Mouse (Mus musculus) limb, embryonic 15.5 days (tissue): ENCODE measurements at regions not wholly inside any gene's neighbourhood (a gene's known extent, or its start where the extent isn't known, plus 50 kb on each side); places are given as distances from the start of the nearest gene placed in this dataset.
A peak's percentile ranks its signal among the peaks of the same experiment; 100 is the strongest.

Experiments
- ATAC-seq: fragments of 200-750 bp; cut with Nextera tagmentation; 2 replicates; pipeline ENCODE4 v1.8.0; 2017; ENCODE audit warnings: low read depth, moderate TSS enrichment; ENCODE audit not compliant: insufficient number of reproducible peaks, low FRiP score, low TSS enrichment
- H3K27ac ChIP-seq: fragments of 300-500 bp; sonication (generic); 2 replicates; pipeline ENCODE4 v1.5.1; 2015; ENCODE audit warnings: moderate library complexity, mild to moderate bottlenecking, inconsistent platforms
- H3K27me3 ChIP-seq: fragments of 300-500 bp; sonication (generic); 2 replicates; pipeline ENCODE4 v1.6.1; 2015; ENCODE audit warnings: inconsistent platforms
- H3K36me3 ChIP-seq: fragments of 300-500 bp; sonication (generic); 2 replicates; pipeline ENCODE4 v1.6.1; 2015; ENCODE audit warnings: inconsistent platforms
- H3K4me1 ChIP-seq: fragments of 300-500 bp; sonication (generic); 2 replicates; pipeline ENCODE4 v1.6.1; 2015; ENCODE audit warnings: inconsistent platforms
- H3K4me2 ChIP-seq: fragments of 300-500 bp; sonication (generic); 2 replicates; pipeline ENCODE4 v1.6.1; 2015; ENCODE audit warnings: mild to moderate bottlenecking, inconsistent platforms
- H3K4me3 ChIP-seq: fragments of 300-500 bp; sonication (generic); 2 replicates; pipeline ENCODE4 v1.5.1; 2015; ENCODE audit warnings: mild to moderate bottlenecking, inconsistent platforms
- H3K9ac ChIP-seq: fragments of 300-500 bp; sonication (generic); 2 replicates; pipeline ENCODE4 v1.6.1; 2015; ENCODE audit warnings: inconsistent platforms
- H3K9me3 ChIP-seq: fragments of 300-500 bp; sonication (generic); 2 replicates; pipeline ENCODE4 v1.6.1; 2016; ENCODE audit warnings: inconsistent platforms
- WGBS: fragments of 180-500 bp; shearing (Covaris S2); methylation state at CpG from one replicate; pipeline ENCODE4 v1.1.7; 2015; 5-methylcytosine and 5-hydroxymethylcytosine counted together

DNA sequence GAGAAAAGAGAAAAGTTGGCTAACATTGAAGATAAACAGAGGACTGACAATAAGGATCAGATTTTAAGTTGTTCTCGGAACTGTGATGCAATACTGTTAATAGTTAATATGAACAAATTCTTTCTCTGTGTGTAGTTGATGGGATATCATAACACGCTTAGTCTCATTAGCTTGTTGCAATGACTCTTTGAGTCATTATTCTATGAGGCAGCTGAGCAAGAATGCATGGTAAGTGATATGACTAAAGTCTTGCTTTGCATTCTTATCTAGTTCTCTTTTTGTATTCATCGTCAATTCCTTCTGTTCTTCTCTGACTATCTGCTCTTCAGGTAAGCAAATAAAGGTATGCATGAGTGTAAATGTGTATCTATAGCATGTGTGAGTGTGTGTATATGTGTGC is 159.3 kb downstream of the Trim52 start:
- no peak overlapping the region for H3K4me3 ChIP-seq
- H3K27ac ChIP-seq: no peak overlapping the region
- H3K9ac ChIP-seq: no peak overlapping the region
- H3K27me3 ChIP-seq: no peaks in the 10 kb centered on the region
- H3K9me3 ChIP-seq: no peaks in the 10 kb centered on the region
- no peaks in the 10 kb centered on the region for H3K36me3 ChIP-seq
- ATAC-seq: no peak
- peaks cover 11% of the 10 kb centered on the region for H3K4me1 ChIP-seq
- no peak overlapping the region for H3K4me2 ChIP-seq
- 91% methylated on average over 3 of the region's 3 CpGs for WGBS

DNA sequence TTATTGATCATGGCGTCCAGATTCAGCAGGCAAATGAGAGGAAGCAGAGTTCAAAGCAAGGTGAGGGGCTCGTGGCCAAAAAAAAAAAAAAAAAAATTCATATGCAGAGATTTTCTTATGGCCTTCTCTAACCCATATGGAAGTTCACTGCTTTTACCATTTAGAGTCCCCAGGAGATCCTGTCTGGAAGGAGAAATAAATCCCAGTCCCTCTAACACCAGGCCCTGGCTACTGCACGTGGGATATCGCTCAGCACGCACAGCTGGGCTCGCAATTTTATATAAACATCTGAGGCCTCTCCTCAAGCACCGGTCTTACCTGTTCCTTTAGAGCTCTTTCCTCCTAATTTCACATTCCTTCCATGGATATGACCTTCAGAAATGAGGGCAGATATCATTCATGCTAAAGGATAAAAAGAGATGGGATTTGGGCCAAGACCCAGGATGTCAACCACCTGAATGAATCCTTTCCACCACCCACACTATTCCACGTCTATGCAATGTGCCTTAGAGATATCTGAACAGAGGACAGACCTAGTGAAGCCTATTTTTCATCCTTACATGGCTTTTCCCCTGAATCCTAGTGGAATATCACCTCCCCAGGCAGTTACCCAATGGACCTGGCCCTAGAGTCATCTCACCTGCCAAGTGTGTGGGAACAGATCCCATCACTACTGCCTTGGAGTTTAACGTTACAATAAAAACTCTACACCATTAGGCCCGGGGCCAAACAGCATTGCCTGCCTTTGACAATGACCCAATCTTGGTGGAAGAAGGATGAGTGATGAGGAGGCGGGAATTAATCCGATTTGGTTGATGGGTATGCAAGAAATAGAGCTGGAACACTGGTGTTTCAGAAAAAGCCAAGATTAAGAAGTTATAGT is 161.9 kb downstream of the Trim52 start:
- Histone ChIP-seq H3K36me3 (no peaks in the 10 kb centered on the region), H3K9me3 (no peaks in the 10 kb centered on the region), H3K4me1 (peaks cover 11% of the 10 kb centered on the region), H3K4me2 (no peak overlapping the region), H3K4me3 (no peak overlapping the region), H3K9ac (no peak overlapping the region), H3K27ac (peak overlapping the region; percentile 22; the same call in 1 of the 2 replicates), H3K27me3 (no peaks in the 10 kb centered on the region)
- ATAC-seq: no peak
- WGBS: 40% methylated on average over 12 of the region's 12 CpGs

DNA sequence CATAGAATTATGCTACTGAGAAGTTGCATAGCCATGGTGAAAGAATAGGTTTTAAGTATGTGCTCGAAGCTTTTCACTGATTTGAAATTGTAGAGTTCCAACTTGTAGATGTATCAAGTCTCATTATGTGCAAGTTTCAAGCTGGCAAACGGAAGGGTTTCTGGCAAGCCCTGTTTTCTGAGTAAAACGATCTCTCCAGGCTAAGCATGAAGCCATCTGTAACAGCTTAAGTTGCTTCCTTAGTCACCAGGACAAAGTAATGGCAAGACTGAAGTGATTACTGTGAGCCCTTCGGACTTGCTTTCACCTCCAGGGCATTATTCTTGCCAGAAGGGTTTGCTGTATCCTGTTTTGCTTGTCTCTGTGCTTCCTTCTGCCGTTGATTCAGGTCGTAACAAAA is 163.7 kb downstream of the Trim52 start:
- Histone ChIP-seq H3K27ac (peak overlapping the region; percentile 52), H3K9me3 (no peaks in the 10 kb centered on the region), H3K4me1 (peaks cover 11% of the 10 kb centered on the region), H3K27me3 (no peaks in the 10 kb centered on the region), H3K36me3 (no peaks in the 10 kb centered on the region), H3K9ac (no peak overlapping the region), H3K4me2 (no peak overlapping the region), H3K4me3 (no peak overlapping the region)
- WGBS: 12% methylated on average over 6 of the region's 6 CpGs
- ATAC-seq: peak; percentile 69; the same call in 1 of the 2 replicates

DNA sequence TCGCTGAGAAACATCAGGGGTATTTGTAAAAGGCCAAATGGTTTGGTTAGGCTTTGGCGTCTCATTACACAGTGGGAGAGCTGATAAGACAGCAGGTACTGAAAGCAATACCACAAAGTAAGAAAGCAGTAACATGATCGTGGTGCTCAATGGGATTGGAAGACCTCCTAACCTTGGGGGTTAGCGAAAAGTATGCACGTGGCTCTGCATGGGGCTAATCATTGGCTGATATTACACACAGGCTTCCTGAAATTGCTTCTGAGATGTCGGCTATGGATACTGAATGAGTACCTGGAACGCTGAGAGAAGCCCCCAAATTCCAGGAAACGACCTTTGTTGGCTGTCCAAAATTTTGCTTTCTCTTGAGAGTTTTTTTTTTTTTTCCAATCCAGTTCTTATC is 207.6 kb downstream of the Trim52 start:
- Histone ChIP-seq H3K27me3 (no peaks in the 10 kb centered on the region), H3K4me1 (peaks cover 3% of the 10 kb centered on the region; the same call in 1 of the 2 replicates), H3K4me3 (no peak overlapping the region), H3K36me3 (no peaks in the 10 kb centered on the region), H3K4me2 (no peak overlapping the region), H3K9me3 (no peaks in the 10 kb centered on the region), H3K9ac (no peak overlapping the region), H3K27ac (no peak overlapping the region)
- 54% methylated on average over 8 of the region's 8 CpGs for WGBS
- no peak for ATAC-seq

DNA sequence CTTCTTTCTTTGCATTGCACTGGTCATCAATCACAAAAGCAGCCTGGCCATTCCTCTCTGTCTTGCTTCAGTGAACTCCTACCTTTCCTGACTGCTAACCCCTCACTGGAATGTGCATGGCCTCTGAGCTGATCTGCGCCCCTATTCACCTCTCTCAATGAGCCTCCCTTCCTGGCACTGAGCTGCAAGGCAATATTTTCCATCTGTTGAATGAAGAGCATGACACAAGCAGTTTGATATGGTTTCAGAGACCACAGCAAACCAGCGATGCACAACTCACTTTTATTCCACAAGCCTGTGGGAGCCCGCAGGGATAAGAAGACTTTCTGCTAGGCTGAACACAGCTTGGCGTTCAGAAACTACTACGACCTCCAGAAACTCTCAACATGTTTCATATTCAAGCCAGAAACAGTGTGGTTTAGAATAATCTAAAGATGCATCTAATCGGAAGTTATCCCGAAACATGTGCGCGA is 208.1 kb downstream of the Trim52 start:
- 54% methylated on average over 9 of the region's 9 CpGs for WGBS
- H3K4me1 ChIP-seq: peaks cover 3% of the 10 kb centered on the region; the same call in 1 of the 2 replicates
- H3K4me3 ChIP-seq: no peak overlapping the region
- no peak overlapping the region for H3K27ac ChIP-seq
- no peaks in the 10 kb centered on the region for H3K27me3 ChIP-seq
- no peak for ATAC-seq
- H3K9ac ChIP-seq: no peak overlapping the region
- no peaks in the 10 kb centered on the region for H3K9me3 ChIP-seq
- no peak overlapping the region for H3K4me2 ChIP-seq
- no peaks in the 10 kb centered on the region for H3K36me3 ChIP-seq

GRCm38 (mm10) chr14:106318767-106319166 is 212.8 kb downstream of the Trim52 start:
- Histone ChIP-seq H3K27me3 (no peaks in the 10 kb centered on the region), H3K36me3 (no peaks in the 10 kb centered on the region), H3K27ac (no peak overlapping the region), H3K4me2 (no peak overlapping the region), H3K9ac (no peak overlapping the region), H3K4me3 (no peak overlapping the region), H3K9me3 (no peaks in the 10 kb centered on the region), H3K4me1 (no peaks in the 10 kb centered on the region)
- no peak for ATAC-seq
- 38% methylated on average over 5 of the region's 5 CpGs for WGBS

DNA sequence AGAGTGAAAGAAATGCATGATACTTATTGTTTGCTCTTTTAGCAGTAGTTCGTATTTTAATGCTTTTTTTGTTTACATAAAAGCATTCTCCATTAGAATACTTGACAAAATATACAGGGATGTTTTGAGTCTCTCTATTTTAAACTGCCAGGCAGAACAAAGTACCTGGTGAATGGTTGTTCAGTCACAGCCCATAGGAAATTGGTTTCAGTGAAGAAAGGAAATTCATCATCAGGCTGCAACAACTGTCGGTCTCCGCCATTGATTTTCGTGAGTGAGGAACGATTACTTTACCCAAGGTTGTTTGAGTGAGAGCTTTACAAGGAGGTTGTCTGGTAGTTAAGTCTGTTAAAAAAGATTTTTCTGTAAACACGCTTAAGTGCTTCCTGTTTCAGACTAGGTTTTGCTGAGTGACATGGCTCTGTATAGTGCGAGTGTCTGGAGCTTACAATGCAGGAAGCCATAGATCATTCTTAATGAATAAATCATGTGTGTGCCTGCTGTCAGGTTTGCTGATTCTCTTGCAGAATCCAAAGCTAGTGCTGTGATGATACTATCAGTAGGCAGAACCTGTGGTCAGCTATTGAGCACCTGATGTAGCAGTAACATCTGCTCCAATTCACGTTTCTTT is 221.8 kb downstream of the Trim52 start:
- no peak overlapping the region for H3K4me3 ChIP-seq
- 32% methylated on average over 8 of the region's 8 CpGs for WGBS
- no peak overlapping the region for H3K9ac ChIP-seq
- no peaks in the 10 kb centered on the region for H3K4me1 ChIP-seq
- no peaks in the 10 kb centered on the region for H3K36me3 ChIP-seq
- no peak for ATAC-seq
- H3K27ac ChIP-seq: no peak overlapping the region
- no peaks in the 10 kb centered on the region for H3K27me3 ChIP-seq
- H3K9me3 ChIP-seq: no peaks in the 10 kb centered on the region
- no peak overlapping the region for H3K4me2 ChIP-seq

GRCm38 (mm10) chr14:106364767-106365623 is 259.0 kb downstream of the Trim52 start:
- H3K4me3 ChIP-seq: no peak overlapping the region
- no peak overlapping the region for H3K4me2 ChIP-seq
- H3K27me3 ChIP-seq: no peaks in the 10 kb centered on the region
- 0 out of 2 replicates have a peak overlapping the region, but pooled peaks have one; percentile 22 for H3K27ac ChIP-seq
- H3K9ac ChIP-seq: no peak overlapping the region
- no peaks in the 10 kb centered on the region for H3K9me3 ChIP-seq
- no peaks in the 10 kb centered on the region for H3K4me1 ChIP-seq
- no peaks in the 10 kb centered on the region for H3K36me3 ChIP-seq
- no peak for ATAC-seq
- 21% methylated on average over 8 of the region's 8 CpGs for WGBS

GRCm38 (mm10) chr14:106365624-106366118 is 259.7 kb downstream of the Trim52 start:
- H3K27me3 ChIP-seq: no peaks in the 10 kb centered on the region
- H3K9me3 ChIP-seq: no peaks in the 10 kb centered on the region
- no peaks in the 10 kb centered on the region for H3K4me1 ChIP-seq
- no peak overlapping the region for H3K27ac ChIP-seq
- no peak overlapping the region for H3K9ac ChIP-seq
- ATAC-seq: peak; percentile 30; the same call in 1 of the 2 replicates
- 22% methylated on average over 3 of the region's 3 CpGs for WGBS
- H3K36me3 ChIP-seq: no peaks in the 10 kb centered on the region
- H3K4me2 ChIP-seq: no peak overlapping the region
- no peak overlapping the region for H3K4me3 ChIP-seq

- WGBS: 35% methylated on average over 1 of the region's 1 CpGs
These were observed 267.5 kb downstream of the Trim52 start for GRCm38 (mm10) chr14:106373451-106373850.

DNA sequence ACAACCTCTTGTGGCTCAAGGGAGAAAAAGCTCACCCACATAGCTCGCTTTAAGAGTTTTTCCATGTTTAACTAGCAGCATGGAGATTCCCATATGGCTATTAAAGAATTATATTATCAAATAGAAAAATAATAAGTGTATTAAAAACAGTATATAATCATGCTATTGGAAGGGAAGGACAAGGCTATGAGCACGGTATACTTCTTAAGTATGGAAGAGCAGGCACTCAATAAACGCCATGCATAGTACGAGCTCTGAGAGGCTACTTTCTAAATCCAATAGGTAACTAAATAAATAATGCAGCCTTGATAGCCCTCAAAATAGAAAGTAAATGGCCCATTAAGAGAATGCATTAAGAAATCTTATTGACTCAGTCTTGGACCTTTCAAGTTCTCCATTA is 273.6 kb downstream of the Trim52 start:
- no peak overlapping the region for H3K9ac ChIP-seq
- H3K36me3 ChIP-seq: no peaks in the 10 kb centered on the region
- H3K27ac ChIP-seq: no peak overlapping the region
- no peaks in the 10 kb centered on the region for H3K4me1 ChIP-seq
- no peak overlapping the region for H3K4me2 ChIP-seq
- no peak for ATAC-seq
- no peak overlapping the region for H3K4me3 ChIP-seq
- no peaks in the 10 kb centered on the region for H3K27me3 ChIP-seq
- whole genome bisulfite sequencing: 38% methylated on average over 4 of the region's 4 CpGs
- H3K9me3 ChIP-seq: no peaks in the 10 kb centered on the region

More at GRCm38 (mm10) chr14:106373451-106373850, 267.5 kb downstream of the Trim52 start:
- Histone ChIP-seq H3K9me3 (no peaks in the 10 kb centered on the region), H3K36me3 (no peaks in the 10 kb centered on the region), H3K4me1 (no peaks in the 10 kb centered on the region), H3K4me3 (no peak overlapping the region), H3K9ac (no peak overlapping the region), H3K27ac (no peak overlapping the region), H3K4me2 (no peak overlapping the region), H3K27me3 (no peaks in the 10 kb centered on the region)
- no peak for ATAC-seq
